Mouse (Mus musculus) T-helper 2 cell (primary cell): ENCODE results near the gene Snorc.

Experiments
- in situ Hi-C: fragments of 300-600 bp; cut with MboI, MseI; formaldehyde crosslinking; loops from one replicate; pipeline ENCODE4 v1.15.1; 2025; ENCODE audit warnings: high pct_unique_total_duplicates

The Snorc gene

GRCm38 (mm10) chr1:87510166-87510691 lies 40.2 kb downstream of the Snorc start:
- in situ Hi-C loops = no loop called here

DNA sequence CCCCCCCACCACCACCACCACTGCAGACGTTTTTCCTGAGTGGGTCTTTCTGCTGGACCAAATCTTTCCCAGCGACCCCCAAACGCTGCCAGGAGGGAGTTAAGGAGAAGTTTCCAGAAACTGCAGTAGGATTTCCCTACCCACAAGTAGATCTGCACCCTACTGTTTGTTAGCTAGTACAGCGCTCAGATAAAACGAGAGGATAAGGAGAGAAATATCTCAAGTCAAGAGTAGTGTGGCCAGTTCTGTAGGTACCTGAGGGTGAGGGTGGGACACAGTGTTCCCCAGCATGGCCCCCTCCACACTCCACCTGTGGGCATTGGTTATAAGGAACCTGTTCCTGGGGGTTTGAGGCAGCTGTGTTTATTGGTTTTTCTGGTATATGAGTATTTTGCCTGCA lies 40.8 kb downstream of the Snorc start:
- in situ Hi-C loops = no loop called here

DNA sequence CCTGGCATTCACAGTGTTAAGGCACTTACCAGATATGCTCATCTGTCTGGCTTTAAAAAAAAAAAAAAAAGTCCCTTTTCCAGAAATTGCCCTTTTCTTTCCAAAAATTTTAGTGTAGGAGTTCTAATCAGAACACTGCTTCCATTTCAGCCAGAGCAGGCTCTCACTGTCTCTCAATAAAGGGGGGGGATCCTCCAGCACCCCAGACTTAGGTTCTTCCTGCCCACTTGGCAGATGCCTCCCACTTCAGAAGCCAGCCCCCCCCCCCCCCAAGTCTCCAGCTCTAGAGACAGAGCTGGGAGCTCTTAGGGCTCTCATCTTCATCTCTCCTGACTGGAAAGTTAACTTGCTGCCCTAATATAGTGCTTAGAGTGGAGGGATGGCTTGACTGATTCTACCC lies 50.4 kb downstream of the Snorc start:
- in situ Hi-C loops = no loop called here

- in situ Hi-C loops = no loop called here
Observed at GRCm38 (mm10) chr1:87521523-87521922, 51.5 kb downstream of the Snorc start.

GRCm38 (mm10) chr1:87525041-87525440 lies 55.0 kb downstream of the Snorc start:
- in situ Hi-C loops = no loop called here
